In the genomic region with DNA sequence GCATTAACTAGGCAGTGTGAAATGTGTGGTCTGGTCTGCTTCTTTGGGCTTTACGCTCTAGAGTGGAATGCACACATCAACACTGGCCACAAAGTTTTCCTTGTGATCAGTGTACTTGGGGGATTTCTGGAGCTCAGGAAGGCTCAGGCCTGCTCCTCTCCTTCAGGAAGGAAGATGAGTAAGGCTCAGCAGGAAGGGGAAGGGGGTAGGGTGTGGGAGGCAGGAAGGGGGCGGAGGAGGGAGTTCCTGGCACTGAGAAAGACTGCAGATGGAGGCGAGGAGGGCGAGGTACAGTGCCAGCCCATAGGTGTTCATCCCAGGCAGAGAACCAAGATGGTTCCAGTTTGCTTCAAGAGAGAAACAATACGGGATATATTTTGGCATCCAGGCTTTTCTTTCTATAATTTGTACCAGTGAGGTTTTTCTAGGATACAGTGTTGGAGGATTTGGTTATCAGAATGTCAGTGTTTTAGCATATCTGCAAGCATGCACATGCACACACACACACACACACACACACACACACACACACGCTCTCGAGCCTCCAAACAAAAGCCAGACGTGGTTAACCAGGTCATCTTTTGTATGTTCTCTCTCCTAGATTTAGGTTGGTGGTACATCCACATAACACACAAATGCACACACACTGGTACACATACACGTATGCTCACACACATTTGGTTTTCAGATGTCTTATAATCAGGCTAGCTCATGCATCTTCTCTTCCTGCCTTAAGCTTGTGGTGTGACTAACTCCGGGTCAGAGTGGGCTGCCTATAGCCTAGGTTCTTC, we compare ENCODE assay signal across 8 mouse cellular contexts. TPM values are rescaled to one million over a fixed set of nuclear protein-coding genes. Genes with fewer than 3 reads are reported as not detected.
DNase-seq lines count a peak whose midpoint lies in the region; ATAC-seq and TF ChIP-seq lines count a peak whose summit lies in the region.

No protein-coding gene starts in this region.

- no peaks in the 10 kb centered on the region for H3K27me3 ChIP-seq in hindbrain, embryonic 14.5 days (ENCODE audit: control insufficient read depth, insufficient read depth, low read length)
- no peaks in the 10 kb centered on the region for H3K27me3 ChIP-seq in liver, embryonic 14.5 days (ENCODE audit: control insufficient read depth, insufficient read depth, low read length)
- H3K27me3 ChIP-seq in midbrain, embryonic 16.5 days (ENCODE audit: control insufficient read depth, insufficient read depth, low read depth, low read length), result no peaks in the 10 kb centered on the region

- H3K9ac ChIP-seq in hindbrain, embryonic 14.5 days, result no peak overlapping the region
- H3K9ac ChIP-seq in liver, embryonic 14.5 days (replicated peaks), result no peak overlapping the region
- no peak overlapping the region for H3K9ac ChIP-seq in midbrain, embryonic 16.5 days (ENCODE audit: low read depth, low read length)

- ATAC-seq in hindbrain, embryonic 14.5 days (ENCODE audit: low FRiP score), result no peak
- no peak for ATAC-seq in liver, embryonic 14.5 days (ENCODE audit: insufficient read depth)
- ATAC-seq in midbrain, embryonic 16.5 days, result no peak

- peaks cover 11% of the 10 kb centered on the region; the same call in 1 of the 2 replicates for H3K4me1 ChIP-seq in hindbrain, embryonic 14.5 days (replicated peaks; ENCODE audit: control insufficient read depth, insufficient read depth, low read length)
- H3K4me1 ChIP-seq in liver, embryonic 14.5 days (replicated peaks; ENCODE audit: control insufficient read depth in 2 of 2, insufficient read depth in 2 of 2, low read length in 1 of 2), result peaks cover 10 to 19% of the 10 kb centered on the region in 2 experiments
- peaks cover 13% of the 10 kb centered on the region for H3K4me1 ChIP-seq in midbrain, embryonic 16.5 days (ENCODE audit: control insufficient read depth, insufficient read depth, low read length)

- no peak for TF ChIP-seq EP300 in liver, embryonic 14.5 days (IDR thresholded peaks at IDR 0.05; ENCODE audit: low read depth)

- peak overlapping the region; percentile 16; the same call in 1 of the 2 replicates for H3K4me2 ChIP-seq in hindbrain, embryonic 14.5 days (replicated peaks)
- H3K4me2 ChIP-seq in liver, embryonic 14.5 days (ENCODE audit: low read depth), result no peak overlapping the region
- no peak overlapping the region for H3K4me2 ChIP-seq in midbrain, embryonic 16.5 days (ENCODE audit: low read length)

- H3K36me3 ChIP-seq in hindbrain, embryonic 14.5 days (replicated peaks; ENCODE audit: control insufficient read depth, insufficient read depth), result peaks cover 34% of the 10 kb centered on the region
- peaks cover 4% of the 10 kb centered on the region; the same call in 1 of the 2 replicates for H3K36me3 ChIP-seq in liver, embryonic 14.5 days (replicated peaks; ENCODE audit: control insufficient read depth, insufficient read depth, low read depth)
- H3K36me3 ChIP-seq in midbrain, embryonic 16.5 days (ENCODE audit: control insufficient read depth, insufficient read depth, low read length), result peaks cover 13% of the 10 kb centered on the region

- H3K4me3 ChIP-seq in hindbrain, embryonic 14.5 days (replicated peaks; ENCODE audit: low read length), result no peak overlapping the region
- peak overlapping the region; percentile 12 to 16; a peak in 1 of 4 replicates for H3K4me3 ChIP-seq in liver, embryonic 14.5 days (ENCODE audit: insufficient read depth in 1 of 2, low read depth in 2 of 2, low read length in 2 of 2)
- H3K4me3 ChIP-seq in midbrain, embryonic 16.5 days (ENCODE audit: low read depth, low read length), result no peak overlapping the region

- peak; percentile 44 for DNase-seq in layer of hippocampus, adult 9-11 months
- DNase-seq in layer of hippocampus, postnatal 10 days (ENCODE audit: low spot score in 2 of 2), result no peak
- DNase-seq in cerebellum, adult 9-11 months, result peak; percentile 94
- DNase-seq in hindbrain, embryonic 14.5 days (ENCODE audit: low spot score), result no peak
- DNase-seq in liver, embryonic 14.5 days (ENCODE audit: low read depth in 3 of 3, low spot score in 3 of 3), result no peak
- no peak for DNase-seq in retina, postnatal 1 day
- no peak for DNase-seq in T-cell, adult 2 months (ENCODE audit: low spot score)

- H3K27ac ChIP-seq in hindbrain, embryonic 14.5 days, result no peak overlapping the region
- H3K27ac ChIP-seq in liver, embryonic 14.5 days, result no peak overlapping the region
- H3K27ac ChIP-seq in midbrain, embryonic 16.5 days (ENCODE audit: low read length), result no peak overlapping the region

- no peaks in the 10 kb centered on the region for H3K9me3 ChIP-seq in hindbrain, embryonic 14.5 days (ENCODE audit: control insufficient read depth, low read length)
- no peaks in the 10 kb centered on the region for H3K9me3 ChIP-seq in liver, embryonic 14.5 days (ENCODE audit: control insufficient read depth, low read length)
- no peaks in the 10 kb centered on the region for H3K9me3 ChIP-seq in midbrain, embryonic 16.5 days (replicated peaks; ENCODE audit: control insufficient read depth, low read length, poor library complexity, severe bottlenecking)

- no peak for TF ChIP-seq CTCF in liver, embryonic 14.5 days (IDR thresholded peaks at IDR 0.05; ENCODE audit: low read depth)

- 87% methylated on average over 10 of the region's 10 CpGs for WGBS in hindbrain, embryonic 14.5 days
- WGBS in liver, embryonic 14.5 days (ENCODE audit: insufficient replicate concordance), result 37% methylated on average over 10 of the region's 10 CpGs
- WGBS in midbrain, embryonic 16.5 days, result 84% methylated on average over 10 of the region's 10 CpGs

RNA-seq across cellular contexts. Expression of a gene that starts 52.5 kb away (rescaled TPM):
- 100 to 1,000 TPM; 164 to 169 TPM for total RNA-seq in layer of hippocampus, postnatal 10 days (2021)
- 78.0 and 83.0 TPM in 2 replicates for polyA plus RNA-seq in hindbrain, embryonic 14.5 days (2014; fragmentation: Nextera tagmentation; extraction: Ambion mirVana)
- polyA plus RNA-seq in liver, embryonic 14.5 days (2012; rRNA removed), result 6.4 and 6.5 TPM in 2 replicates
- 7.0 and 8.0 TPM in 2 replicates for polyA plus RNA-seq in liver, embryonic 14.5 days (2014; fragmentation: Nextera tagmentation; extraction: Ambion mirVana)
- 65.6 and 67.2 TPM in 2 replicates for polyA plus RNA-seq in midbrain, embryonic 16.5 days (2015; fragmentation: Nextera tagmentation; extraction: Ambion mirVana)

Comparison
In these comparisons a context has a peak if more than half of its experiments do, and no peak if none do; other contexts are left out.
1. DNase-seq: peak in layer of hippocampus, adult 9-11 months (single experiment) and cerebellum, adult 9-11 months (single experiment); none in layer of hippocampus, postnatal 10 days (0 of 2), hindbrain, embryonic 14.5 days (single experiment), liver, embryonic 14.5 days (0 of 3), retina, postnatal 1 day (single experiment) and T-cell, adult 2 months (single experiment).
2. H3K4me3 ChIP-seq: peak in liver, embryonic 14.5 days (2 of 2); none in hindbrain, embryonic 14.5 days (single experiment) and midbrain, embryonic 16.5 days (single experiment).